Mouse (Mus musculus): Measurements from ENCODE around the gene Ggact. TPM values are rescaled to one million over a fixed set of nuclear protein-coding genes. Genes with fewer than 3 reads are reported as not detected.
A peak's percentile ranks its signal among the peaks of the same experiment; 100 is the strongest.

Gene Ggact
- total RNA-seq (2021): 10 to 100 TPM; 37.0 to 55.3 TPM
- long read RNA-seq, experiment 1, transcript Ggact-201 (3 exons, 1,076 nt): major isoform, 20 of 35 reads
- long read RNA-seq, experiment 1, partial matches to known transcripts: 8 of 35 reads
- long read RNA-seq, experiment 1, other reads (novel, unspliced or antisense): 3 of 35 reads
- long read RNA-seq, experiment 2, partial matches to known transcripts: 1 of 7 reads
- long read RNA-seq, experiment 2, other reads (novel, unspliced or antisense): 1 of 7 reads

DNA sequence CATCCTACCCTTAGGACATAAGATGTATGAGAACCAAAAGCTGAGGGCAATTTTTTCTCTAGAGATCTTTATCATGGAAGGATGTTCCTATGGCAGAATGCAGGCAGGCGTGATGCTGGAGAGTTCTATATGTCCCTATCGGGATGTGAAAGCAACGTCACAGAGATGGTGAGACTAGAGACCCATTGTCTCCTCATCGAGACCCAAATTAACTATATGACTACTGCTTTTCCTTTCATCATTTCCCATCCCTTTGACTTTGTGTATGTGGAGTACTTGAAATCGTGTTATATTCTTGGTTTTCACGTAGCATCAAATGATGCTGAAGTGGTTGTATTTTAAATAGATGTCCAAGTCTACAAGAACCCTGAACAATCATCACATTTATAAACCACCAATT lies at the start of gene Ggact:
Ggact (minus strand) TSS at position 101 of the 400 bp plus-strand sequence.
- DNase-seq: no peak

DNA sequence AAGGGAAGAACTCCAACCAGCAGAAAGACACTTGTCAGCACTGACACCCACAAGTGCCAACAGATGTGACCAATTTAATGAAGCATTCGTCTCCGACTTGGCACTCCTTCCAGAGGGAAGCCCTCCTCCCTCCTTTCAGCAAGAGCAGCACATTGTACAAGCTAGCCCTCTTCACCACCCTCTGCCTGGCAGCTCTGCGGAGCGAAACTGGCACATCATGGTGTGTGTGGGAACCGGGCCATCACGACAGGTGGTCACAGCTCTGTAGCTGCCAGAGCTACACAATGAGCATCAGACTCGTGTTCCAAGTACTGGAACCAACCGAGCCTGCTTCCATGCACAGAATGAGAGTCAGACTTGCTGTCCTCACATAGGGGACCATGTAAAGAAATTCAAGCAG lies 44.4 kb upstream of the Ggact start:
- DNase-seq: no peak

DNA sequence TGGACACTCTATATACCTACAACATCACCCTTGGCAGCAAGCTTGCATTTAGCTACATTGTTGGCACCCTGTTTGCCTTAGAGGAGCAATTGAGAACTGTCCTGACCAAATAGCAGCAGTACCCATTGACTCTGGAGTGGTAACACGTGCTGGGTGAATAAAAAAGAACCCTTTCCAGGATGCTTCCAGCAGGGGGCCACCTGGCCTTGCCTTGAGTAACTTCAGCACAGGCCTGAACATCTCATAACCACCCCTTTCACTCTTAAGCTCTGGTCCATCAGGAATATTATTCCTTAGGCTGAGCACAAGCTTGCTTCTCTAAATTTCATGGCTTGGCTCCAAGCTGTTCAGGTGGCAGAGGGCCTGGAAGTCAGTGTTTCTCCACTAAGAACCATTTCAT lies 39.8 kb upstream of the Ggact start:
- peak; percentile 46 to 65 for DNase-seq

DNA sequence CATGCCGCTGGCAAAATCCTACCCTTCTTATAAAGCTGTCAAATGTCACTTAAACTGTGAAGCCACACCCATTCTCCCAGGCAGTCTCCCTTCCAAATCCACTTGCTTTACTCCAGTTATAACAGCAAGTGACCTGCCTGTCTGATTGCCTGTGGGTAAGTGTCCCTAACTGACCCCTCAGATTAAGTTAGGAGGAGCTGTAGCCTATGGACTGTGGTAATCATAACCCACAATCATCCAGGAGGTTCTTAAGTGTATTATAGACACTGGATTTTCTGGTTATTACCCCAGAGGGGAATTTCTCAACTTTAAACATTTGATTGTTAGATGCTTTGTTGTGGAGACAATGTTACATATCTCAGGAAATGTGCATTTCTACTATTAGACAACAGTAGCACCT lies 39.0 kb upstream of the Ggact start:
- DNase-seq: no peak

DNA sequence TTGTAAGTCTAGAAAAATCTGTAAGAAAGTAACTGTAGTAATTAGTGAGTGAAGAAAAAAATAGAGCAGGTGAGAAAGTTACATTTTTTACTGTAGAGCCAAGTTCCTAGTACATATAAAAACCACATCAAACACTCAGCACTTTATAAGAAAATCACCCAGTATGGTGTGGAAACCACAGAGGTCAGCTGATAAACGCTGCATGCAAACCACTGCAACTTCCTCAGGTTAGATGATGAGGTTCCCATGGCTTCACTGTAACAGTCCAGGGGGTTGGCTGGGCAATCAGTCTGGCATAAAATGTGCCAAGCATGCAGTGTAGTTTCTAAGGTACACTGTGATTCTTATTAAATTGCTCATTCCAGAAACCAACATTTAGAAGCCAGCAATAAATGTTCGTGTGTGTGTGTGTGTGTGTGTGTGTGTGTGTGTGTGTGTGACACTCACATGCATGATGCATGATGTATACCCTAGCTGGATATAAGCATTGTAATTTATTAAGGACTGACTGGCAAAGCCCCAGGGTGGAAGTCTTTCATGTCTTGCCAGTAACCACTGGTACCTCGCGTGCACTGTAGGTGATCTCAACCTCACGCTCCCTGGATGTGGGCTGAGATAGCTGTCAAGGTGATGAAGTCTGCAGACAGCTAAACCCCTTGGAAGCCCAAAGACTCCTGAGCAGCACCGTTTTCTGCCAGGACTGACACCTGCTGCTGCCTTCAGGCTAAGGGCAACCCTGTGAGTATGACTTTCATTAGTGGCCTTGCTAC lies 38.3 kb upstream of the Ggact start:
- no peak for DNase-seq

DNA sequence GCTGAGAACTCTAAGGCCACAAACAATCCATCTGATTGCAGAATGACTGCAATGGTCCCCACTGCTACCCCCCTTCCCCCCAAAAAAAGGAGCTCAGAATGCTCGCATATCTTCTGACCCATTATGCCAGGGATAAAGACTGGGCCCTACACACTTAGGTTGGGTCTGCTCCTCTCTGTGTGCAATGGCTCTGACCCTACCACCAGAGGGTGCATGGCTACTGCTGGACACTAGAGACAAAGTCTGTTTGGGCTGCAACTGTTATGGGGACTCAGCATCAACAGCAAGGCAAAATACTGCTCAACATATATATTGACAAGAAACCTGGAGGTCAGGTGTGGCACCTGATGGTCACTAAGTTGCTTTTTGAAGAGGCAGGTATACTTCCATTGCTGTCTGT lies 37.4 kb upstream of the Ggact start:
- no peak for DNase-seq

DNA sequence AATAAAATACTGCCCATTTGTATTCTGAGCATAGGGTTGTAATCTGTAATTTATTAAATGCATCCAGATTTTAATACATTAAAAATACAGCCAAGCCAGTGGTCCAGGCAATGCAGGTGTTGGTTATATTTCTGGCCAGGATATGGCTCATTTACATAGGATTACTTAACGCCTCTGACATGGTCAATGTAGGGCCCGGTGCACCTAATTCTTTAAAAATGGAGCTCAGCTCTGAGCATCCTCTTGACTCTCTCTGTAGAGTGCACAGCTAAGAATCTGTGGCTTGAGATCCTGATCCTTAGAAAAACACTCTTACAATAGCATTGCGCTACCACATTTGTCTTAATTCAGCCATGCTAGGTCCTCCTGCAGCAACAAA lies 29.9 kb upstream of the Ggact start:
- DNase-seq: no peak

DNA sequence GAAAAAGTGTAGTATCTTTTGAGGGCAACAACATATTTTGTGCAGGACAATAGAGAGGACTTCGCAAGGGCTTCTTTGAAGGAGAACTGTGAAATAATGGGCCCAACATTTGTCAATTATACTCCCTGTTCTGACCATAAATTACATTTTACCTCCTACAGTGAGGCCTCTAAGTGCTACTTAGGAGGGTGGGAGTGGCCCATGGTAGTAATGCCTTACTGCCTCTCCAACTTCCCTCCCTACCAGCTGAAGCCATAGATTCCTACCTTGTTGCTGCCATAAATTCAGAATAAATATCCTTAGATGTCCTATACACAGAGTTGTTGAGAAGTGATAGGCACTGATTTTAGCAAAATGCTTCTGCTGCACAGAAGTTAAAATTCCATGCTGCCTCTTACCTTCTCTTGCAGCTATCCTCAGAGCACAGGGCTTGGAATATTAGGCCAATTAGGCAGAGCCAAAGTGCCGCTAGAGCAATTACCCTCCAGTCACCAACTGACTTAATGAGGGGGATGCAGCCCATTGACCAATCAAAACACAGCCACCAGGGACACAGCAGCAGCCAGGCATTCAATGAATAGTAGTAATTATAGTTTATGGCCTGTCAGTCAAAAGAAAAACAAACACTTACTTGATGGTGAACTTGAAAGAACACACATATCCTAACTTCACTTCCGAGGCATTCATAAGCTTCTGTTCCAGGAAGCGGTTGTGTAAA lies 29.4 kb upstream of the Ggact start:
- DNase-seq: no peak

DNA sequence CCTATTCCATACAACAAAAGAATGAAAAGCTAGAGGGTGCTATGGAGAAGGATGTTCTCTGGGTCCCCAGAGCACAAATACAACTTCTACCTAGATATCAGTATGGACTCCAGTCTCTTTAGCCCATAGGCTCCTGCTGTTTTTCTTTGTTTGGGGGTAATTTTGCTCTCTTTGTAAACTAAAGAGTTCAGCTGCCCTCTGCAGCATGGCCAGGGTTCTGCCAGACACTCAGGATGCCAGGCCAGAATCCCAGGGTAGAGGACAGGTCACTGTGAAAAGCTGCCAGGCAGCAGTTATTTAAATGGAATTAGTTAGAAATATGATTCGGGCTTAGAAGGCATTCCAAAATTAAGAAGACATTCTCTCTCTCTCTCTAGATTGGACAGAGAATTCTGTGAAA lies 22.9 kb upstream of the Ggact start:
- DNase-seq: no peak

DNA sequence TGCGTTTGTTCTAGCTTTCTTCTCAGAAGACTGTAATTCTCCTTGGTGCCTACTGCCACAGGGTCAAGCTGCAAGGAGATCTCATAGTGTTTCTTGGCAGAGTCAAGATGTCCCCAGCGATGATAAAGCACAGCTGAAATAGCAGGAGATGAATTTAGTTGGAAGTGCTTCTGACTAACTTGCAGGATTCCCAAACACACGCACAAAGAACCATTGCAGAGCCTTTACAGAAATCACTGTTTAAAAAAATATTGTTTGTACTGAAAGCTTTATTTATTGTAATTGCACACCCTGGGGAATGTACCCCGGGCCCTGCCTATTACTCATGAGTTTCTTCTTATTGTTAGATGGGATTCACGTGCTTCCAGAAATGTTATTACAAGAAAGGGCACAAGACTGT lies 6.5 kb upstream of the Ggact start:
- no peak for DNase-seq

DNA sequence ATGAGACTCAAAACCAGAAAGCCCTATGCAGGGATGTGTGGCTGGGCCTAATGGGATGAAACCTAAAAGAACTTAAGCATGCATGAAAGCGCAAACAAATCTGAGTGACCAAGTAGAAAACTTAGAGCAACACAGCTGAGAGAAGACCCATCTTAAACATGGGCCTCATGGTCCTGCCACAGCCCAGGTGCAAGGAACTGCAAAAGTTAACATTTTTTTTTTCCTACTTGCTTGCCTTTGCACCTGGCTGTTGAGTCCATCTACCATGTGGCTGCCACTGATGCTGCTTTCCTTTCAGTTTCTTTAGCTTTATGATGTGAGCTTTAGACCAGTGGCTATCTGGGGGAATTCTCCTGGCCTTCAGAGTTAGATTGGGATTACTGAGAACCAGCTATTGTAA lies 4.1 kb upstream of the Ggact start:
- DNase-seq: no peak

DNA sequence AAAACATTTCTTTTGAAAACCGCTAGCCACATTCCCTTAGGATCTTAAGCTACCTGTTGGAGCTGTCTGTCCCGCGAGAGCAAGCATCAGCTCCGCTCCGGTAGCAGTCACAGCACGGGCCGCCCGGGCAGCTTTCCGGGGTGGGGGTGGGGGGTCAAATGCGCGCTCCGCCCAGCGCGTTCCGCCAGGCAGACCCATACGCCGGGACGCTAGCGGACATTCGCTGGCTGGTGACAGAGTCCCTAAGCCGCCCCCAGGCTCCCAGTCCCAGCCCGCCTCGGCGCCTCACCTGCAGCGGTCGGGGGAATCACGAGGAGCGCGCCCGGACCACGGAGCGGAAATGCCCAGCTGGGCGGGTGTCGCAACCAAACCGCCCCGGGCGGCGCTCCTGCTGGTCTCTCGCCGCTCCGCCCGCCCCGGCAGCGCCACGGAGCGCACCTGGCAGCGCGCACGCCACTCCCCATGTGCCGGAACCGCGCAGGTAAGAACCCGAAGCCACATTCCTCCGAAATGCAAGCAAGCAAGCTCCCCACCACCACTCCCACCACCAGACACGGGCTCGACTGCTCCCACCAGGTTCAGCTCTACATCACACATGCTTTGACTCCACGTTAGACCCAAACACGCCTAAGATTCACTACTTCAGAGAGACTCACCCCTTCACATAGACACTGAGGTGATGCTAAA lies 602 bp downstream of the Ggact start:
- DNase-seq: peak; percentile 78 to 85

DNA sequence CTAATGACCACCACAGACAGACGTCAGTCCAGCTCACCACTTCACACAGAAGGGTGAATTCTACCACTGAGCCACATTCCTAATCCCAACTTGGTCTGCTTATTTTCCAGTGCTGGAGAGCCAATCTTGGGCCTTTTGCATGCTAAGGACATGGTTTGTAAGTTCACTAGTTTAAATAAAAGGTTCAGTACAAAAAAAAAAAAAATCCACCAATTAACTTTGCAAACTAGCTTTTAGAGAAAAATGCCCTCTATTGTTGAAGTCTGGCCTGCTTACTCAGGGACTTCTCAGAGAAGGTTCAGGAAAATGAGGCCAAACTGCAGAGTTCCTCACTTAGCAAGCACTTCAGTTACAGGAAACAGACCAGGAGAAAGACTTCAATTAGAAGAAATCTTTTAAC lies 1.4 kb downstream of the Ggact start:
- no peak for DNase-seq

DNA sequence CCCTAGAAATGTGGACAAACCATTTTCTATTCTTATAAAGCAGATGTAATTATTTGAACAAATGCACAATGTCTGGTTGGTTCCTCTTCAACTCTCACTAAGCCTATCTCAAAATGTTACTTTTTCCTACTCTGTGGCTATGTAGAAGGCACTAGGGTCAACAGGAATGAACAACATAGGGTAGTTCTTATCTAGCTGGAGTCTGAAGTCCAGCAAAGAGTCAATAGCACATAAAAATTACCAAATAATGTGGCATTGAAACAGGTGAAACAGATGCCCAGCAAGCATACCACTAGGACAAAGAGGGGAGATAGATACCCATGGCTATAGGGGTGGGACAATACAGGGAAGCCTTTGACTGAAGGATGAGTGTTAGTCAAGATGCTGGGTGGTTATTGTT lies 2.3 kb downstream of the Ggact start:
- DNase-seq: no peak

DNA sequence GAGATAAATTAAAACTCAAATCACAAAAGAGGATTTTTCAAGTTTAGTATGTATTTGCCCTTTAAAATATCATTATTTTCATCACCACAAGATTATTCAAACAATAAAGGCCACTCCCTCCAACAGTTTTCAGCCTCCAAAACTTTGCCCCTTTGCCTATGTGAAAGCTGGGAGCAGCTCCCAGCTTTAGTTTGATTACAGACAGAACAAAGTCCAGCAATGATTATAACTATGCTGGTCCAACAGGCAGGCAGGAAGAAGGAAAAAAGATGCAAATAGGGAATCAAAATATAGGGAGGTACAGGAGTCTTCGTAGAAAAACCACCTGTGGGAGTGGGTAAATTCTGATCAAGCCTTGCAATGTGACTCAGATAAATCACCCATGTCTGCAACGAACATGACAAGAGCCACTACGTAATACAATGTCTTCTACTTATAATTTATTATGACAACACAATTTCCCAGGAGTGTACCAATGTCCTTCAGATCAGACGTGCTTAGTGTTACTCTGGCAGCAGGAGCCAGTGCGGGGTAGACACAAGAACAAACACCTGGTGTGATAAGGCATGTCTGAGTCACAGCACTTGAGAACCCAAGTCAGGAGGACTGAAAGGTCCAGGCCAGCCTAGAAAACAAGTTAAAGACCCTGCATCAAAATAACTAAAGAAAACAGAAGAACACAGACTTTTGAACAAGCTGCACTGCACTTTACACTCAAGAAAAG lies 4.0 kb downstream of the Ggact start:
- DNase-seq: no peak

DNA sequence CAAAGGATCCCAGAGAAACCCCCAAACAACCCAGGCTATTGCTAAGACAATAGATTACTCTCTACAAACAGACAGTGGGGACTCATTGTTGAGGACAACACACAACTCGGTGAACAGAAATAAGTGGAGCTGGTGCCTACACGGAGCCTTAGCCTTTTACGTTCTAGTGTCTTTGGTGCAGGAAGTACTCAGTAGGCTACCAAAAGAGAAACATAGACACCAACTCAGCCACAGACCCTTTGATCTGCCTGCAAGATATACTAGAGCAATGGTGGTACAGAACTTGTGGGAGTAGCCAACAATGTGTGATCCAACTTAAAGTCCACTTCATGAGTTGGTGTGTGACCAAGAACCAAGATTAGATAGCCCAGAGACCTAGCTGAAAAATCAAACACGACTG lies 5.5 kb downstream of the Ggact start:
- DNase-seq: no peak

DNA sequence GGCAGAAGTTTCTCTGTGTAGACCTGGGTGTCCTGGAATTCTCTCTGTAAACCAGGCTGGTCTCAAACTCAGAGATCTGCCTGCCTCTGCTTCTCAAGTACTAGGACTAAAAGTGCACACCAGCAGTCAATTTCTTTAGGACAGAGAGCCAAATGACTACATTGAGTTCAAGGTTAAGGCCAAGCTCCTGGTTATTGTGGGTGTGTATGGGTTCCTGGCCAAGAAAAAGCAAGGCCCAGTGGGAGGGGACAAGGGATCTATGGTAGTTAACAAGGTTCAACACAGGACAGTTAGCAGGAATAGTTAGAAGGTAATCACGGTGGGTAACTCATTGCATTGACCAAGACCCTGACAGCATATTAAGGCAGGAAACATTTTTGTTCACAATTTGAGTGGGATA lies 8.6 kb downstream of the Ggact start:
- no peak for DNase-seq

DNA sequence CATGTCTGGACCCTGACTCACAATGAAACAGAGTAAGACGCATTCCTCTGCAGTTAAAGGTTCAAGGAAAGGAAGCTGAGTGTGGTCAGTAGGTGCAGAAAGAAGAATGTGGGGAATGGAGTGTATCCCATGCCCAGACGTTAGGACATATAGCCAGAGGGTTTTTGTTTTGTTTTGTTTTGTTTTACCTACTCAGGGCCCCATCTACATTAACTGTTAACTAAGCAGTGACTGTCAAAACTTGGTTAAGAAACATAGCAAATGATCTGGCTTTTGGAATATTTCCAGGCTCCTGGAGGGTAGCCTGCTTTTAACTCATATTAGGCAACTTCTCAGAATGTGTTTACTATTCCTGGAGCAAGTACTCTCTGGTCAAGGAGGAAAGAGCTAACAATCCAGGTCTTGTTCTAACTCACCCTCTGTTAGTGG lies 9.6 kb downstream of the Ggact start:
- DNase-seq: peak in 1 of 2 experiments; percentile 19

DNA sequence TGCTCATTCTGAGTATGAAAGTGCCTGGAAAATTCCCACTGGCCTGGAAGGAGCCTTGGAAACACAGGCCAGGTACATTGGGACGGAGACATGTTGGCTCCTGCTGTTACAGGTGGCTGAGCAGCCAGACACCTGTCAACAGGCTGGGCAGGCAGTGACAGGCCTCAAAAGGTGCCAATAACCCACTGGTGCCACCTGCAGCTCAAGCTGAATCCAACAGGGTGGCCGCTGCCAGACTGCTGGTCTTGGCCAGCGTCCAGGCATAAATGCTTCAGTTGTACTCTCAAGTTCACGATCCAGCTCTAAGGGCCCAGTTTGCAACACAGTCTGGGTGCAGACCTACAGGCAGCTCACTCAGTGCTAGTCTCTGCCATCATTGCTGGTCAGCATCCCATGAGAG lies 10.7 kb downstream of the Ggact start:
- peak; percentile 77 to 85 for DNase-seq

DNA sequence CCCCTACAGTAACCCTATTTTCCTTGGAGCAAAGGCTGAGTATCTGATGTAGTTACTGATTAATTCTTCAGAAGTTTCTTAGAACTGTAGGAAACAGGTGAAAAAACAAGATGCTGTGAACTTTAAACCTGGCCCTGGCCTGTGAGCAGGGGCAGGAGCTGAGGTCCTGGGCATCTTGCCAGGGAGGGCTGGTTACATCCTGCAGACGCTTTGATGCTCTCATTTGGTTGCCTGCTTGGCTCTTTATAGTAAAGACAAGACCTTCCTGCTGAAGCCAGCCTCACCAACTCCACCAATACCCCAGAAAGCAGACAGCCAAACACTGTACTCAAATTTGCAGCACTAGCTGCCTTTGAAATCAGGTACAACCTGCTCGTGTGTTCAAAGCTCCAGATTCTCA lies 11.4 kb downstream of the Ggact start:
- DNase-seq: peak; percentile 65 to 77

DNA sequence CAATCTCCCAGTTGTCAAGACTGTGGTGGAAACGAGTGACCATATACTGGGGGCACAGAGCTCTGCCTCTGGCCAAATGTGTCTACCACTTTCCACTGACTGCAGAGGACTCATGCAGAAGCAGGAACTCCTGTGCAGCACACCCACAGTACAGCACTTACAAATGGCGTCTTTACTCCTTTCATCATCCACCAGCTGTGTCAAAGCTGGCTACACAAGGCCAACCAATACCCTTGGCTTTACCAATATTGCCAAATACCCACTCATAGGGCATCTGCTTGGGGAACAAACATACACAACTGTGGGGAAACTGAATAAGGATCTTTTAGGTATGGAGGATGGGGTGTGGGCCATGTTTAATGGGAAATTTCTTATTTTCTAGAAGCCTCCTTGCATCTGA lies 11.8 kb downstream of the Ggact start:
- DNase-seq: no peak

DNA sequence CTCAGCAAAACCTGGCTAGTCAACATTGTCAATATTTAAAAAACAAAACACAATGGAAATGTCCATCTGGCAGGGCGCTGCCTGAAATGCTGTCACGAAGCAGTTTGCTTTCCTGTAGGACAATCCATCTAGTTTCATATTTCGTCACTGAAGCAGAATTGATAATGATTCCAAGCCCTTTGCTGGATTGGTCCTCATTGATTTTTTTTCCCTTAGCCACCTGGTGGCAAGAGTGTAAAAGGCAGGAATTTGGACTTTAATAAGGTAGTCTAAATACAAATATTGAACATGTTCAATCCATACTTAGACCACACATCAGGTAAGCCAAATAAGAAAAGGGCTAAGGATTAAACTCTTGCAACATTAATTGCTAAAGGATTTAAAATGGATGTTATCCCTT lies 12.4 kb downstream of the Ggact start:
- DNase-seq: no peak
